Mouse (Mus musculus): ENCODE results near the gene Hoxb1. TPM values are rescaled to one million over a fixed set of nuclear protein-coding genes. Genes with fewer than 3 reads are reported as not detected.

The Hoxb1 gene
- polyA plus RNA-seq, 1 experiment, result not detected

DNA sequence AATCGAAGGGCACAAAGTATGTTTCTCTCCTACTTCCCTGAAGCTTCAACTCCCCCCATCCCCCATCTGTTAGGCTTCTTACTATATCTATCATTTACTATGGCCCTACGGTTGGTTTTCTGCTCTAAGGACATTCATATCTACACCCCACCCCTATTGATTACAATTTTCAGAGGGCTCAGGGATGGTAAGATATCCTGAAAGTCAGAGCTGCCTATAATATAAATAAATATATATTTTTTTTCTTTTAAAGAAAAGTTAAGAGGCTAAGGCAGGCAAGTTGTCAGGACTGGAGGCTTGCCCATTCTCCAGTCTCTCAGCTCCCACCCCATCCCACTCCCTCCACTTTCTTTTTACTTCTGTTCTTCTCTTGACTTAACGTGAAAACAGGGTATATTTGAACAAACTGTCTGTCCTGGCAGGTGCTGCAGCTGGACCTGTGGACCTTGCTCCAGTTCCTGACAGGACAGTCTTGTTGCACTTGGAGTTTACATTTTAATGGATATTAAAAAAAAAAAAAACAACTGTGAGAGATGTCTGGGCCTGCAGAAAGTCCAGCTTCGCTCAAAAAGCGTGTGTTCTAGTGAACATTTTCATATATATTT, 18.5 kb upstream of the Hoxb1 start:
- H3K36me3 ChIP-seq (ENCODE audit: control insufficient read depth, insufficient read depth), result no peaks in the 10 kb centered on the region
- H3K27me3 ChIP-seq (ENCODE audit: control insufficient read depth, insufficient read depth, insufficient read length), result peaks cover 56% of the 10 kb centered on the region
- H3K4me3 ChIP-seq, result no peak overlapping the region
- TF ChIP-seq SRF (IDR thresholded peaks at IDR 0.05; ENCODE audit: control insufficient read depth, insufficient read length, low read depth), result no peak
- TF ChIP-seq E2F4 (IDR thresholded peaks at IDR 0.05; ENCODE audit: insufficient read depth), result no peak
- no peak overlapping the region for H3K4me2 ChIP-seq (ENCODE audit: low read depth)
- no peak overlapping the region for H3ac ChIP-seq (ENCODE audit: control insufficient read depth, insufficient read length)
- H3K79me2 ChIP-seq (ENCODE audit: control insufficient read depth, insufficient read depth), result no peaks in the 10 kb centered on the region

DNA sequence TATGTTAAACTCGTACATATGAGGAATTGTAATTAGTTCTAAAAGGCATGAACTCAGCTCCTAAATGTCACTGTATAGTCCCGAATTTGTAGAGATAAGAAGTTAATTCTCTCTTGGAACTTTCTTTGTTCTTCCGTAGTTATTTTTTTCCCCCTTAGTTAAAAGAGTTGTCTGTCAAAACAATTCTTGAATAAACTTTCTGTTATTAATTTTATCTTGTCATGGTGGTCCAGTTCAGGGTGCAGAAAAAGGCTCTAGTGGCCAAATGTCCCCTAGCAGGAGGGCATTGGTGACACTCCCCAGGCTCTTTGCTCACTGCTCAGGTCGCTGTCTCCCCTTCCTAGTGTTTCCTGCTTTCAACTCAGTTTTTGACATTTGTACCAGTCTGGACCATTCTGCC, 17.8 kb upstream of the Hoxb1 start:
- H3K36me3 ChIP-seq (ENCODE audit: control insufficient read depth, insufficient read depth), result no peaks in the 10 kb centered on the region
- H3ac ChIP-seq (ENCODE audit: control insufficient read depth, insufficient read length), result no peak overlapping the region
- no peak overlapping the region for H3K4me3 ChIP-seq
- H3K4me2 ChIP-seq (ENCODE audit: low read depth), result no peak overlapping the region
- TF ChIP-seq MYOD1 (IDR thresholded peaks at IDR 0.05; ENCODE audit: control insufficient read depth in 1 of 3, insufficient read length in 2 of 3, low read depth in 2 of 3) (no peak), POLR2A (IDR thresholded peaks at IDR 0.05; ENCODE audit: insufficient read length, low read depth) (no peak), USF1 (IDR thresholded peaks at IDR 0.05; ENCODE audit: low read depth) (no peak), REST (IDR thresholded peaks at IDR 0.05; ENCODE audit: insufficient read depth, insufficient read length) (no peak), POLR2AphosphoS2 (IDR thresholded peaks at IDR 0.05; ENCODE audit: insufficient read length, low read depth) (no peak), CEBPB (IDR thresholded peaks at IDR 0.05; ENCODE audit: insufficient read depth, poor library complexity, severe bottlenecking) (no peak), MYOG (IDR thresholded peaks at IDR 0.05; ENCODE audit: control insufficient read depth in 1 of 3, insufficient read depth in 1 of 3, insufficient read length in 2 of 3, low read depth in 2 of 3) (no peak)
- H3K27me3 ChIP-seq (ENCODE audit: control insufficient read depth, insufficient read depth, insufficient read length), result peaks cover 61% of the 10 kb centered on the region
- no peaks in the 10 kb centered on the region for H3K79me2 ChIP-seq (ENCODE audit: control insufficient read depth, insufficient read depth)

DNA sequence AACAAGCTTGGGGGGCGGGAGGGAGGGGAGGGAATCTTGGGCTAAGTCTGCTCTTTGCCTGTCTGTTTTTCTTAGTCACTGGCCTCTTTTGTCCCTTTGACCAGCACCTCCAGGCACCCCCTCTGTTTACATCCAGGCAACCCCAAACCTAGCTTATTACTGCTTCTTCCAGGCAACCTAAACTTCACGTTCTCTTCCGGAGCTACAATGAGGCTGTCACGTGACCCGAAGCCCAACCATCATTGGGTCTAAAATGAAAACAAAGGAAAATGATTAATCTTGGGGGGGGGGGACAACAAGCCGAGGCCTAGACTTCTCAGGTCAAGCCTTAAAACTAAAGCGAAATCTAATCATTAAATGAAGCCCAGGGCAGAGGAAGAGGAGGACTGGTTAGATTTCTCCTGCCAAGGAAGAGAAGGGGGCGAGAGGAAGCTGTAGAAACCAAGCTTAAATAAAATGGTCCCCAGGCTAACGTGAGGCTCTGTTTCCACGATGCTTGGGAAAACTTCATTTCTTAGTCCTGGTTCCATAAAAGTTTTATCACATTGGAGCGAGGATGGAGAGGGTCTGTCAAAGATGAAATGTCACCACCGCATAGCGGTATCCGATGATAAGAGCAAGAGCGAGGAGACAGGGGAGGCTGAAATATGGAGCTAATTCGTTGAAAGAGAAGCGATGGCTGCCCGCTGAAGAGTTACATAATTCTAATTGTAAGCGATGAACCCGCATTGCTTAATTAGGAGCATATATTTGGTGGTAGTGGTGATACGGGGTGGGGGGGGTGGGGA, 17.2 kb upstream of the Hoxb1 start:
- peak; percentile 52 for TF ChIP-seq USF1 (IDR thresholded peaks at IDR 0.05; ENCODE audit: low read depth)
- no peak for TF ChIP-seq REST (IDR thresholded peaks at IDR 0.05; ENCODE audit: insufficient read depth, insufficient read length)
- Histone ChIP-seq H3K36me3 (ENCODE audit: control insufficient read depth, insufficient read depth) (no peaks in the 10 kb centered on the region), H3K79me2 (ENCODE audit: control insufficient read depth, insufficient read depth) (no peaks in the 10 kb centered on the region), H3ac (ENCODE audit: control insufficient read depth, insufficient read length) (no peak overlapping the region), H3K4me3 (no peak overlapping the region), H3K4me2 (ENCODE audit: low read depth) (no peak overlapping the region), H3K27me3 (ENCODE audit: control insufficient read depth, insufficient read depth, insufficient read length) (peaks cover 63% of the 10 kb centered on the region)

DNA sequence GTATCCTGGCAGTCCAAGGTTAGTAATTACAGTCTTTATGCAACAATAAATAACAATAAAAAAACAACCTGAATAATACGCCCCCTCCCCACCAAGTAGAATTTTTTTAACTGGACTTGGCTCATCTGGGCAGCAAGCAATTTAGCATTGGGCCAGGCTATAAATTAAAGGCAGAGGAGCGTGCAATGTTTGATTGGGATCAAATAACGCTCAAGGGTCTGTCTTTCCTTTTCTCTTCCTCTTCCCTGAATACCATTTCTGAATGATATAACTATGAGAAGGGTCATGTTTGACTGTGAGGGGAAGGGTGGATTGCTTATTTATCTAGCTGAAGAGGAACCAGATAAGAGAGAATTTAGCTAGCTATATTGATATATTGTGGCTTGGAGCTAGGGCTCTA, 16.6 kb upstream of the Hoxb1 start:
- Histone ChIP-seq H3K36me3 (ENCODE audit: control insufficient read depth, insufficient read depth) (no peaks in the 10 kb centered on the region), H3K4me2 (ENCODE audit: low read depth) (no peak overlapping the region), H3K27me3 (ENCODE audit: control insufficient read depth, insufficient read depth, insufficient read length) (peaks cover 61% of the 10 kb centered on the region), H3K4me3 (no peak overlapping the region), H3K79me2 (ENCODE audit: control insufficient read depth, insufficient read depth) (no peaks in the 10 kb centered on the region), H3ac (ENCODE audit: control insufficient read depth, insufficient read length) (no peak overlapping the region)
- TF ChIP-seq TCF12 (IDR thresholded peaks at IDR 0.05; ENCODE audit: insufficient read depth, poor library complexity, severe bottlenecking) (no peak), POLR2A (IDR thresholded peaks at IDR 0.05; ENCODE audit: insufficient read length, low read depth) (no peak), SRF (IDR thresholded peaks at IDR 0.05; ENCODE audit: control insufficient read depth, insufficient read length, low read depth) (no peak), MAX (IDR thresholded peaks at IDR 0.05; ENCODE audit: low read depth) (no peak), MYOG (IDR thresholded peaks at IDR 0.05; ENCODE audit: control insufficient read depth in 1 of 3, insufficient read depth in 1 of 3, insufficient read length in 2 of 3, low read depth in 2 of 3) (no peak), USF1 (IDR thresholded peaks at IDR 0.05; ENCODE audit: low read depth) (no peak), REST (IDR thresholded peaks at IDR 0.05; ENCODE audit: insufficient read depth, insufficient read length) (no peak), MYOD1 (IDR thresholded peaks at IDR 0.05; ENCODE audit: control insufficient read depth in 1 of 3, insufficient read length in 2 of 3, low read depth in 2 of 3) (no peak), E2F4 (IDR thresholded peaks at IDR 0.05; ENCODE audit: insufficient read depth) (no peak), CEBPB (IDR thresholded peaks at IDR 0.05; ENCODE audit: insufficient read depth, poor library complexity, severe bottlenecking) (no peak), POLR2AphosphoS2 (IDR thresholded peaks at IDR 0.05; ENCODE audit: insufficient read length, low read depth) (no peak), TCF3 (IDR thresholded peaks at IDR 0.05; ENCODE audit: insufficient read length, low read depth) (no peak)

DNA sequence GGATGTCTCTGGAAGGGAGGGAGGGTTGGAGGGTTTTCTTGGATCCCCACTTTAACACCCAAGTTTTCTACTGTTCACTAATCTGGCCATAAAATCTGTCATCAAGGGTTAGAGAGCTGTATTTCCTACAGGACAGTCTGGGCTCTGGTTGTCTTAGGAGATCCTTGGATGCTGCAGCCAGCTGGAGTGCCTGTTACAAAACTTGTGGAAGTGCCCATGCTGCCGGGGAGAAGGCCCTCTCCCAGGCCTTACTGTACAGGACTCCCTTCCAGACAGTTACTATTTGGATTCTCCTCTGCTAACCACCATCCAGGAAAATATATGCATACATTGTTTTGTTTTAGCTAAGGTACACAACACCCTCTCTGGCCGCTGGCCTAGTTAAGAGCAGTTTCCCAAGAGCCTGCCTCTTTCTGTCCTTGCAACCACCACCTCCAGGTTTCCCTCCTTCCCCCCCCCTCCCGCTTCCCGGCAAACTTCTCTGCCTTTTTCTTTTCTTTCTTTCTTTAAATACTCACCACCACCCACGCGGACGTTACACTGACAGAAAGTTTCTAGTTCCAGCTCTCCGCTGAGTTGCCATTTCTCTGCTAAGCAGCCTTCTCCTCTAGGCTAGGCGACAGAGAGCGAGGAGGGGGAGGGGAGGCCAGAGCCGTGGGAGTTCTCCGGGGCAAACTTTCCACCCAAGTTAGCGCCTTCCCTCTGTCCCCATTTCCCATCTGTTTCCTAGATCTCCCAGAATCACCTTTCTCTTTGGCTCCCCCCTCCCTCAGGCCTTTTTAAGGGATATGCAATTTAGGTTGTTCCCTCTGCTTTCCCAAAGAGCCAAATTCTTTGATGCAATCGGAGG, 15.8 kb upstream of the Hoxb1 start:
- Histone ChIP-seq H3K4me2 (ENCODE audit: low read depth) (no peak overlapping the region), H3K4me3 (no peak overlapping the region), H3K36me3 (ENCODE audit: control insufficient read depth, insufficient read depth) (no peaks in the 10 kb centered on the region), H3K27me3 (ENCODE audit: control insufficient read depth, insufficient read depth, insufficient read length) (peaks cover 61% of the 10 kb centered on the region), H3K79me2 (ENCODE audit: control insufficient read depth, insufficient read depth) (no peaks in the 10 kb centered on the region), H3ac (ENCODE audit: control insufficient read depth, insufficient read length) (no peak overlapping the region)
- TF ChIP-seq TCF12 (IDR thresholded peaks at IDR 0.05; ENCODE audit: insufficient read depth, poor library complexity, severe bottlenecking), result no peak
- TF ChIP-seq REST (IDR thresholded peaks at IDR 0.05; ENCODE audit: insufficient read depth, insufficient read length), result no peak
- TF ChIP-seq TCF3 (IDR thresholded peaks at IDR 0.05; ENCODE audit: insufficient read length, low read depth), result no peak
- TF ChIP-seq POLR2AphosphoS2 (IDR thresholded peaks at IDR 0.05; ENCODE audit: insufficient read length, low read depth), result no peak
- TF ChIP-seq USF1 (IDR thresholded peaks at IDR 0.05; ENCODE audit: low read depth), result no peak
- TF ChIP-seq MAX (IDR thresholded peaks at IDR 0.05; ENCODE audit: low read depth), result no peak
- TF ChIP-seq POLR2A (IDR thresholded peaks at IDR 0.05; ENCODE audit: insufficient read length, low read depth), result no peak
- no peak for TF ChIP-seq CEBPB (IDR thresholded peaks at IDR 0.05; ENCODE audit: insufficient read depth, poor library complexity, severe bottlenecking)
- TF ChIP-seq MYOG (IDR thresholded peaks at IDR 0.05; ENCODE audit: control insufficient read depth in 1 of 3, insufficient read depth in 1 of 3, insufficient read length in 2 of 3, low read depth in 2 of 3), result no peak
- TF ChIP-seq E2F4 (IDR thresholded peaks at IDR 0.05; ENCODE audit: insufficient read depth), result no peak
- TF ChIP-seq SRF (IDR thresholded peaks at IDR 0.05; ENCODE audit: control insufficient read depth, insufficient read length, low read depth), result no peak
- no peak for TF ChIP-seq MYOD1 (IDR thresholded peaks at IDR 0.05; ENCODE audit: control insufficient read depth in 1 of 3, insufficient read length in 2 of 3, low read depth in 2 of 3)

Data from myocyte (in vitro differentiated cells).